Mouse (Mus musculus) thymus, adult 18-20 months (tissue): ENCODE measurements at regions not wholly inside any gene's neighbourhood (a gene's known extent, or its start where the extent isn't known, plus 50 kb on each side); places are given as distances from the start of the nearest gene placed in this dataset.
A peak's percentile ranks its signal among the peaks of the same experiment; 100 is the strongest.

Experiments
- DNase-seq, 2 experiments: peaks; one replicate each; pipeline ENCODE4 v3.0.0; 2022; ENCODE audit warnings: mixed read lengths in 2 of 2

DNA sequence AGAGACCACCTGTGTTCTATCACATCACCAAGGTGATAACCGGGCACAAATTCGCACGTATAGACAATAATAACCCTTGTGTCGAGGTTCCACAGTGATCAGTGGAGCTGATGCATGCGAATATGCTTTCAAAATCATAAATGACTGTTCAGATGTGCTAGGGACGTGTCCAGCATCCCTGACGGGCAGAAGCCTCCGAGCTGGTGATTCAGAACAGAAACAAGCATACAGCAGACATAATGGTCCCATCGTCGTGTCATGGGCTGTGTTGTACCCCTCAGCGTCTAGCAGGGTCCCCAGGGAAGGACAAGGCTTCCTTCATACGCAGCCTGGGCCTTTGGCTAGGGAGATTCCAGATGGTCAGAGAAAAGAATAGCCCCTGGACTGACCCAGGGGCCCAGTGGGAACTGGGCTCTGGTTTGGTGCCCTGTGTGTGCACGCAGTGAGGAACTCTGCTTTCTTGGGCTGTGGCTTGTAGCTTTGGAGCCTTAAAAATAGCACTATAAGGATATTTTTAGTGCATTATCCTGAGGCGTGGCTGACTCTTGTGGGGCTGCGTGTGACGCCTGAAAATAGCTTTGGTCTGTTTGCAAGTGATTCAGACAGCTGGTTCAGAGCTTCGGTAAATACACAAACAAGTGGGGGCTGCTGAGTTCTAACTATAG lies 137.3 kb downstream of the Fam43a start:
- no peak for DNase-seq

DNA sequence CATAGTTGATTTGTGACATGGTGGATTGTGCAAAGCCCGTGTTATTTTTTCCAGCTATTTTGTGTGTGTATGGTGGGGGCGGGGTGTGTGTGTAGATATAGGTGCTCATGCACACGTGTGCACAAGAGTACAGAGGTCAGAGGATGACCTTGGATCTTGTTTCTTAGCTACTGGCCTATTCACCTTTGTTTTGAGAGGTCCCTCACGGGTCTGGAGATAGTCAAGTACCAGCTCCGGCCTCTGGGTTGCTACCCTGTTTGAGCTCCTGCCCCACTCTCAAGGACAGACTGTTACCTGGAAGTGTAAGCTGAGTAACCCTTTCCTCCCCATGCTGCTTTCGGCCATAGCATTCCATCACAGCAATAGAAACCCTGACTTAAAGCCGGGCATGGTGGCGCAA lies 138.0 kb downstream of the Fam43a start:
- no peak for DNase-seq

DNA sequence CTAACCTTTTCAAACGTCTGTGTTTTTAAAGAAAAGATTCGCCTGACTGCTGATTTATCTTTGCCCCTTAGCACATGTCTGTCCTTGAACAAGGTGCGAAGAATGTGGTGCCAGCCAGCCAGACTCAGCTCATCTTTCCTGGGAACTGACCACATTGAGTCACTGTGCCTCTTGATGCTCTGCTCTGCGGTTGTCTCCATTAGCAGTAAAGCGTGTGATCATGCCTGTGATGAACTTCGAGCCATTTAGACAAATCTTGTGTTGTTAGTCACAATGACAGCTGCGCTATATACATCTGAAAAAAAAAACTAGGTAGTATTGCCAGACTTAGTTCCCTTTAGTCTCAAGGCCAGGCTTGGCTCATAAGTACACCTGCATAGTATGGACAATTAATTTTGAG lies 140.1 kb downstream of the Fam43a start:
- no peak for DNase-seq

DNA sequence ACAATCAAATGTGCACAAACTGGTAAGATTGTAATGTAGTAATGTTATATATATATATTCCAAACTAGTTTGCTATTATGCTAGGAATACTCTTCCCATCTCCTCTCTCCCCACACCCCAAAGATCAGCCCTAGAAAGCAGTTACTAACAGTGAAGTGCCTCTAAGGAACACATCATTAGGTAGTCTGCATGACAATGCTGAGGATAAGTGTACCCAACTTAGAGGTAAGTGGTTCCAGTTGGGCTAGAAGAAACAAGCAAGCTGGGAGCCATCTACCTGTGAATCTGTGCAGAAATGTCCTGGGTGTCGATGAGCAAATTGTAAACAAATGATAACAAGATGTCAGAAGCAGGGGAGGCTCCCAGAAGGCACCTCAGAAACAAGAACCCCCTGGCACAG lies 141.7 kb downstream of the Fam43a start:
- DNase-seq, result no peak

DNA sequence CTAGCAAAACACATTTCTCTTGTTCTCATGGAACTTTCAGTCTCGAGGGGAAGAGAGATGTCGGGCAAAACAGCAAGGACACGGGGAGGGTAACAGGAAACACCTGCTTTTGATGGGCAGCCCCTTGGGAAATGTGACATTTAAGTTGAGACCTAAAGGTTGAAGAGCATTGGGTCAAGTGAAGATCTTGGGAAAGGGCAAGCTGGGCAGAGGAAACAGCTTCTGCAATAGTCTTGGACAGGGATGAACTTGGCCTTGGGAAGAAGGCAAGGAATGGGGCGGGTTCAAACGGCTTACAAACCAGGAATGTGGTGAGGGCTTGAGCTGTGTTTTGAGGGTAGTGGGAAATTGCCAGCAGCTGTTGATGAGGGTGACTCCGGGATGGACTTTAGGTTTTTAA lies 143.0 kb downstream of the Fam43a start:
- no peak for DNase-seq

DNA sequence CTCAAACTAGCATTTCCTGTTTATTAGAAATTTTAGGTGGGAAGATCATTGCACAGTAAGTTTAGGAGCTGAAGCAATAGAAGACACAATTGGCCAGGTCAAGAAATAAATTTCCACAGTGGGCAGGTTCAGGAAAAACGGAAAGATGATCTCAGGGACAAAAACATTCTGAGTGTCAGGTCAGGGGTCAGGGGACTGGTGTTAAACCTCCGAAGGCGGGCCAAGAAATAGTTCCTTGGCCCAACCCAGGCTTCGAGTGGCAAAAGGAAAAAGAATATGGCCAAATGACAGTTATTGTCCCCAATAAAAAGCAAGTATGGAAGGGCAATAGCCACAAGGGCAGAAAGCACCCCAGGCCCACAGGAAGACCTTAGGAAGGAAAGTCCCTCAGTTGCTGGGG lies 144.0 kb downstream of the Fam43a start:
- no peak for DNase-seq

DNA sequence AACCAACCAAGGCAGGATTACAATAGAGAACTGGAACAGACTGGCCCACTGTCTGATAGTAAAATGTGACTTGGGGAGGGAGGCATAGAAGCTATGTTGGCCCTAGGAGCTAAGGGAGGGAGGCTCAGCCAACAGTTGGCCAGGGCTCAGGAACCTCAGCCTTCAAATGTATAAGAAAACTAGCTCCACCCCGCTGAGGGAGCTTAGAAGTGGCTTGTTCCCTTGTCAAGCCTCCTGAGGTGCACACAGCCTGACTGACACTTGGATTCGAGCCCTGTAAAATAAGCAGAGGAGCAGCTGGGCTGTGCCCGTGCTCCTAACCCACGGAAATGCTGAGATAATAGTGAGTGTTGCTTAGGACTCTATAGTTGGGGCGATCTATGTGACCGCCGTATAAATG lies 144.7 kb downstream of the Fam43a start:
- no peak for DNase-seq

DNA sequence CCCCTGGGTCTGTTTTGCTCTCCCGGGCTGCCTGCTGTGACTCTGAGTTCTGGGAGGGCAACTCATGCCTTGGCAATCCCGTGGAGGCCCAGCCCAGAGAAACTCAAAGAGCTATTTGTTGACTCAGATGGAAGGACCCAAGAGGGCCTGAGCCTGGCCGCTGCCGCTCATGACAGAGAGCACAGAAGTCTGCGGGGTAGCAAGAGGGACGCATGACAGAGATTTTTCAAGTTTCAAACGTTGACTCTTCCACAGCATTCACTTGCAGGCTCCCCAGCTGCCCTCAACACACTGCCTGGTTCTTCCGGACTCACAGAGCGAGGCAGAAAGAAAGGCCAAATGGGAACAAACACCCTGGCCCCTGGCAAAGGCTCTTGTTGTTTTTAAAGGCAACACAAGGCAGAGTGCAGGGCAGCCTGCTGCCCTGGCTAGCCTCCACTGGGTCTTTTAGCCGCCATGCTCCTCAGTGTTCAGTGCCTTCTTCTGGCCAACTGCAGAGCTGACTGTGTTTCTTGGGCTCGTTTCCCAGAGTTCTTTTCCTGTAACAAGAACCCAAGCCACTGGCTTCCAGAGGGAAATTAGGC lies 146.2 kb downstream of the Fam43a start:
- no peak for DNase-seq

DNA sequence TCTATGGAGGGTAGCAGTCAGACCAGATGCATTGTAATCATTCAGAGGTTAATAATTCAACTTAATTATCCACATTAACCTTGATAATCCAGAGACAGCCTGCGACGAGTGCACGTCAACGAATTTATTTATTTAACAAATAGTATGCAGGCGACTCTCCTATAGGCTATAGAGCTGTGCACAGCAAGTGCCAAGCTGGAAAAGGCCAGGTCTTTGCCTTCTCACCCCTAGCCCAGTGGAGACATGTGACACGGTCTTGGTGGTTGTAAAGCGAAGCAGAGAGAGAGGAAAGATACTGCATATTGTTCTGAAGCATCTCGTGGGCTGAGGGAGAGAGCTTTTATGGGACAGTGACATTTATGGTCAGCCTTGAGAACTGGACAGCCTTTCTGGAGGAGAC lies 146.7 kb downstream of the Fam43a start:
- no peak for DNase-seq

DNA sequence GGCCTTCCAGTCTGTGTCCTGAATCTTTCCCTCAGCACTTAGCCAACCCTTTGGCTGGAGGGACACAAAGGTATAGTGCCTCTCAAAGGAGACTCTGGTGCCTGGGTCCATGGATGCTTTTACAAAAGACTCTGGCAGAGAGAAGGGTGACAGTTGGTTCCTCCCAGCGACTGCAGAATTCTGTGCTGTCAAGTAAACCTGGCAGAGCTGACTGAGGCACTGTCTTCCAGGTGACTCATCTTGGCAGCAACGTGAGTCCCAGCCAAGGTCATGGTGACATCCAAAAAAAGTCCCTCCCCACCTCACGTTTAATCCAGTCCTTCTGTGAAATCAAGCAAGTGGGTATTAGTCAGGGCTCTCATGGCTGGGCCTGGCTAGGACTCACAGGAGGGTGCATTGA lies 150.3 kb downstream of the Fam43a start:
- DNase-seq, result no peak

DNA sequence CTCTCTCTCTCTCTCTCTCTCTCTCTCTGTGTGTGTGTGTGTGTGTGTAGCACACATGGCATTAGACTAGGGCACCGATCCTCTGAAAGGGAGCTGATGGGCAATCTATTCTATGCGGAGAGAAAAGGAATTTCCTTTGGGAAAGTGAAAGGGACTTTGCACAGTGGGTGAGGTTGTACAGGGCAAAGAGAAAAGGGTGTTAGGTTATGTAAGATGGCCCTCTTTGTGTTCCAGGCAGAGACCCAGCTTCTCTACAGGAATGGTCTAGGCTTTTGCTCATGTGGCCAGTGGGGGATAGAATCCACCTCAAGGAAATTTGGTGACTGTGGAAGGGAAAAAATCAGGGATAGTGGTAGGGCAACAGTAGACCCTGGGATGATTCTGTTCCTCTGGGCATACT lies 156.2 kb downstream of the Fam43a start:
- DNase-seq, result no peak

DNA sequence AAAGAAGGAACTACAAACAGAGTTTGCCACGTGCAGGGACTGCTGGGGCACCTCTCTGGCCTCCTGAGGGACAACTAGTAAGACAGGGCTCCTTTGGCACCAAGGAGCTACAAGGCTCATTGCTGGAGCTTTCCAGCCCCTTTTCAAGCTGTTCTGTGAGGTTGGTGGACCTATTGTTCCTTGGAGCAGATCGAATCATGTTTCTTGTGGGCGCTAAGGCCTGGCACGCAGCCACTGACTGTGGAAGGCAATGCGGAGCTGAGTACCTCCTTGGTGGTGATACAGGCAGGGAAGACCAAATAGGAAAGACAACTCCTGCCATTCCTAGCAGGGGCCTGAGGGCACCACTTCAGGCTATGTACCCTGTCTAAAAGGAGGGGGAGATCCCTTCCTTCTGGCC lies 157.2 kb downstream of the Fam43a start:
- DNase-seq, result no peak

DNA sequence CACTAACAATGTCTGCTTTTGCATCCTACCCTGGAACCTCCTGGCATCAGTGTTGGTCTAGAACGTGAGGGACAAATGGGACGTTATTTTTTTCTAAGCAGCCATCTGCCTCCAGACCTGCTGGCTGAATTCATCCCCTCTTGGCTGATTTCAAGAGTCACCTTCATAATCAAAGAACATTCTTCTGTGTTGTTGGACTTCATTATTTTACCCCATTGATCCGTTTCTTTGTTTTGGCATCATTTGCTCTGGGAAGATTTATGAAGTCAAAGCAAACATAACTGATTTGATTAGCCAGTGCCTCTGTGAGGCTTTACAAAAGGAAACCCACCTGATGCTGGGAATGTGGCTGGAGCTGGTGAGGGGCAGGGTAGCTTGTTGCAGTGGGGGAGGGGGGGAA lies 158.0 kb downstream of the Fam43a start:
- no peak for DNase-seq

DNA sequence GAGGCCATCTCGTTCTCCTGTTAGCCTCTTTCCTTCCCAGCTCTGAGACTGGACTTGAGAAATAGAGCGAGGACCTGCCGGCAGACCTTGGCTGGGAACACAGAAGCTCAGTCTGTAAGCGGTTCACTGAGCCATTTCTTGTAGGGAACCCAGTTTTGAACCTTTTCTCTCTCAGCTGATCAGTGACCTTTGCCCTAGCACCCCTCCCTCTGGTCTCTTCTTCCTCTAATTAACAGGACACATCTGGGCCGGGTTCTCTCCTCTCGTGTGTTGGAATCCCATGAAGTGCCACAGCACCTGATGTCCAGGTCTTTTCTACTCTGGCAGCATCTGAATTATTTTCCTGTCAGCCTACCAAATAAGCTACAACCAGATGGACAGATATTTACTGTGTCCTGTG lies 158.5 kb downstream of the Fam43a start:
- DNase-seq, result no peak

DNA sequence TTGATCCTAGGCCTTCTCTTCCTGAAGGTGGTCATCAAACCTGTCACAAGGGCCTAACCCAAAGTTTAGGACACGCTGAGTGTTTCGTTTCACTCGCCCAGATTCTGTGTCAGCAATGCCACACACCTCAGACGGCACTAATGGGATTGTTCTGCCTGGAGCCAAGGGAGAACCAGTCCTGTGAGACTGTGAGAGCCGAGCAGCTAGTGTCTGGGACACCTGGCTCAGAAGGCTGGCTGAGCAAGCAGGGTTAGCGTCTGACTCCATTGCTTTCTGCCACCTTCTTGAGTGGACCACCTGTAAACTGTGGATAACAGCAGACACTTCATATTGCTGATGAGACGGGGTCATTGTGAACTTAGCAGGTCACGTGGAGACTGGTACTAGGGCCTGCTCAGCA lies 160.0 kb downstream of the Fam43a start:
- DNase-seq, result no peak

DNA sequence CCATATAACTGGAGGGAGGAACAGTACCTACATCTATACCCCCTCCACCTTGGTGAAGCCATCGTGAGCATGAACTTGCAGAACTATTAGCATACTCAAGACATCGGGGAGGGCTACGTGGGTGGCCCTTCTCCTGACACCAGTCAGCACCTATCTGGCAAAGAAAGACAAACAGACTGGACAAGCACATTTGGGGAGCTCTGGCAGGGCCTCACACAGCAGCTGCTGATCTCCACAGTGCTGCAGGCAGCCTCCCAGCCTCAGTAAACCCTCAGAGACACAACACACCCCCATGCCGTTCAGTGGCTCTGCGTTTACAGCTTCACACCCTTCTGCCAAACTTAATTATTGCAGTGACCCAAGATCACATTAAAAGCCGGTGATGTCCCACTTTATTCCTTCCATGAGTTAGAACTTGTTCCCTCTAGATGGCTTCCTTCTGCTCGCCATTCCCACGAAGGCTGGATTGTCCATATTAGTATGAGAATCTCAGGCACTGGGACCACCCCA lies 161.7 kb downstream of the Fam43a start:
- DNase-seq, result no peak

DNA sequence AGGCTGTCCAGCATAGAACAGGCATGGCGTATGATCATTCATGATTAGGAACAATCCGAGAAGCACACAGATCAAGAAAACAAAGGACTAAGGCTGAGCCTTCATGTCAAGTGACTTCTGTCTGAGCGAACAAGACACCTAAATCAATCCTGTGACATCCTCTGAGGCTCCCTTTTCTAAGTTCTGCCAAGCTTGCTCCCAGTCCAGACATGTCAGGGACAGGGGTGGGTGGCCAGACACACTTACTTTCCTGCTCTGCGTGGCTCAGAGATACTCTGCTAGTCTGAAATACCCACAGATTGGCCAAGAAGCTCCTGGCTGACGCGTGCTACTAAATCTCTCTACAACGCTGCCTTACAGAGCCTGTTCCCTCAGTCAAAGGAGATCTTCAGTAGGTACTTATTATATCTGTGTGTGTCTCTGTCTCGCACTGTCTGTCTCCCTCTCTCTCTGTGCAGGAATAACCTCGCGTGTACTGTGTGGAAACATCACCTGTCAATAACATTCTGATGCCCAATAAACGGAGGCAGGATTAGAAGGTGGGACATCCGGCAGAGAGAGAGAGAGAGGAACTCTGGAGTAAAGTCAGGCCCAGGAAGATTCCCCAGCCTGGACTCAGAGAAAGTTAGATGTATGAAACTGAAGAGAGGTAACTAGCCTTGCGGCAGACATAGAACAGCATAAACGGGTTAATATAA lies 163.5 kb downstream of the Fam43a start:
- DNase-seq, result no peak

DNA sequence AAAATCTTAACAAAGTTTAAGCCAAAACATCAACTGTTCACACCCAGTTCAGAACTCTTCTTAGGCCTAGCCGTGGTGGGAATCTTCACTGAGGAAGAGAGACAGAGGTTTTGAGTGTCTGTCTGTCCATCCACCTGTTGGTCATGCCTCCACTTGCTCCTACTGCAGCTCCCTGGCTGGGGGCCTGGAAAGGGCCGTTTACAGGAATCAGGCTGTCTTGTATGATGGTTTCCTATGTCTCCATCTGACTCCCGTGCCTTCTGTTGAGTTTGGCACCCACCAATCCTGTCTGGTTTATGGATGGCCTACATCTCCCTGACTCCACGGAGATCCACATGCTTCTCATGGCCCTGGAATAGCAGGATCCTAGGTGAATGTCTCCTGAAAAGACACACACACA lies 166.1 kb downstream of the Fam43a start:
- DNase-seq, result no peak

DNA sequence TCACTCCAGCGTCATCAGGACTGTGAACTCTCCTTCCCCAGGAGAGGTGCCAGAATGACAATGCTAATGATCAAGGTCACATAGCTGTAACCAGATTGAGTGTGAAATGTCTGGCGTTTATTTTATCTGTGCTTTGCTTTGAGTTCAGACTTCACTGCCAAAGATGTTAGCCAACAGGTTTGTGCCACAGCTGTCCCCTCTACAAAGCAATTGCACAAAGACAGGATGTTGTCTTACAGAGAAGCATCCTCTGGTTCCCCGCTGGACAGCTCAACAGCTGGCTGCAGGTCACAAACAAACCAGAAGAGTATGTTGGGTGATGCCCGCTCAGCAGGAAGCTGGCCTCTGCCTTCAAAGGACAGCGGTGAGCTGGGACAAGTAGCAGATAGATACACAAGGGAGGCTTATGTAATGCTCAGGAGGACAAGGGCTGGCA lies 169.5 kb downstream of the Fam43a start:
- no peak for DNase-seq

DNA sequence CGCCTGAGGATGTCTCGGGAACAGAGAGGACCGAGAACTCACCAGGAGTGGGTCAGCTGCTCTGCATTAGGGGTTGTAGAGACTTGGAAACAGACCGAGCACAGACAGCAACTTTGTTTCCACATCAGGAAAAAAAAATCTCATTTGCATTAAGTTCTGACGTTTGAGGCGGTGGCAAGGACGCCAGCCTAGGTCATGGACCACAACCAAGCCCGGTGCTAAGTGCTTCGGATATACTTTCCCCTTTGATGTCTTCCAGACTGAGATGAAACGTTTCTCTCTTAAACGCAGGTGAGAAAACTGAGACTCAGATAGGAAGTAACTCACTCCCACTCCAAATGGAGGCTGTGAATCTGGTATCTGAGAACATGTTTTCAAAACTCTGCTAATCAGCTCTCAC lies 169.9 kb downstream of the Fam43a start:
- DNase-seq, result peak in 1 of 2 experiments; percentile 22

DNA sequence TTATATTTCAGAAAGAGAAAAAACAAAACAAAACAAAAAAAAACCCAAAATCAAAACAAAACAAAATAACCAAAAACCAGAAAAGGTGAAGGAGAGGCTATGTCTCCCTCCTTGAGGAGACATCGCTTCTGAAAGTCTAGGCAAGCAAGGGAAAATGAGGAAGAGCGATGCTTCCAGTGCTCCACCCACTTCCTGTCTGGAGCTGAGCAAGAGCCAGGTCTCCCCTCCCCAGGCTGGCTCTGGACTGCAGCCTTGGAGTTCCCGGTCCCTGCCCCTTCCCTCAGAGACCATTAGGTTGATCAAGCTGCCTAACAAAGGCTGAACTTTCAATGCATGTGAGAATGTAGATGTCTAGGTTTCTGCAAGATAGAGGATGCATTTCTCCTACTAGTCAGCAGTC lies 173.3 kb downstream of the Fam43a start:
- no peak for DNase-seq

DNA sequence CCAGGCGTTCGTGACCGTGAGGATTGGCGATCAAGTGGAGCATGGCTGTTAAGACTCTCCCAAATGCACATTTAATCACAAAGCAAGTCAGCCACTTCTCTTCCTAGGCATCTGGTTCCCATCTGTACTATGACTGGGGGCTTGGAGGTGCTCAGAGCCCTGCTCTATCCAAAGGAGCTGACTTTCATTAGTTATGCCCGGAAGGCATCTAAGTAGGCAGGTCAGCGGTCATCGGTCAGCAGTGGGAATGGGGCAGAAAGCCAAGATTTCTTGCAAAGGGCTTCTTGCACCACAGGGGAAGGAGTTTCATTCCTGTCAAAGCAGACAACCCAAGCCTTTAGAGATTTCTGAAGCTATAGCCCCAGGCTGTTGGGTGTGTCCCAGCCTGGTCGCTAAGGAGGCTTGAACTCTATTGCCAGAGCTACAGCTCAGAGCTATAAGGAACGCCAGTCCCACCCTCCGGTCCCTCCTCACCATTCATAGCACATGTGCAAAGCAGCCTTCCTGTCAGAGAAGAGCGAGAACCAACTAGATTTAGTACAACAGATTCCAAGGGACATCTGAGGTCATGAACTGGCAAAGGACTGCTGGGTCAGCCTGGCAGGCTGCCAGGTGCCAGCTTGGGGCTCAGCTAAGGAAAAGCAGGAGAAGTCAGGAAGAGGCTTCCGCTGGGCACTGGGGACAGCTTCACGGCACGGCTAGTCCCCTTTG lies 175.6 kb downstream of the Fam43a start:
- no peak for DNase-seq
